Mouse (Mus musculus) frontal cortex, postnatal 14 days (tissue): ENCODE measurements around the gene Chaf1b.

Experiments
- DNase-seq, 2 experiments: peaks; one replicate each; pipeline ENCODE4 v3.0.0; 2022; ENCODE audit warnings: low spot score in 2 of 2

Gene Chaf1b

DNA sequence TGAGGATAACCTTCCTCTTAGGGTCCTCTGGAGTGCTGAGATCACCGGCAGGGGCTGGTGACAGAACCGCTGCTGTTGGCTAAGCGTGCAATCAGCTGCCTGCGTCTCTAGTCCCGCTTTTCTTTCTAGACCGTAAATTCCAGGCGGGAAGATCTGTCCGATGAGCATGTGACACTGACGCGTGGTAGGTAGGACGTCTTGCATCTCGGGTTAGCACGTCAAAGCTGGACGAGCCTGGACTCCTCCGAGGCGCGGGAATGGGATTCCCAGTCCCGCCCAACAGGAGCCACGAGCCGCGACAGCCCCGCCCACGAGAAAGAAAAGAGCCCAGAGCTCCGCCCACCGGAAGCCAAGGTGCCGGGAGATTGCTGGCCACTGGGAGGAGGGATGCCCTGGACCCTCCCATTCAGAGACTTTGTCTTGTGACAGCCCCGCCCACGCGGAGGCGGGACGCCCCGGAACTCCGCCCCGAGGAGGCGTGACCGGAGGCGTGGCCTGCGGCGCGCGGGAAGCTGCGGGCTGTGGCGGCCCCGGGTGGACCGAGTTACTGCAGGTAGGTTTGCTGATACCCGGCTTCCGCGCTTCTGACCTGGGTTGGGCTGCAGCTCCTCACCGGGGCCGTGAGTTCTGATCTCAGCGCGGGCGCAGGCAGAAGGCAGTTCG lies at the start of gene Chaf1b:
Gene Chaf1b, plus strand, starts transcription at position 479 of the 663 bp plus-strand sequence.
- peak; percentile 93 to 94 for DNase-seq

- DNase-seq = no peak
Observed at GRCm38 (mm10) chr16:93834076-93834475, 49.6 kb upstream of the Chaf1b start.

DNA sequence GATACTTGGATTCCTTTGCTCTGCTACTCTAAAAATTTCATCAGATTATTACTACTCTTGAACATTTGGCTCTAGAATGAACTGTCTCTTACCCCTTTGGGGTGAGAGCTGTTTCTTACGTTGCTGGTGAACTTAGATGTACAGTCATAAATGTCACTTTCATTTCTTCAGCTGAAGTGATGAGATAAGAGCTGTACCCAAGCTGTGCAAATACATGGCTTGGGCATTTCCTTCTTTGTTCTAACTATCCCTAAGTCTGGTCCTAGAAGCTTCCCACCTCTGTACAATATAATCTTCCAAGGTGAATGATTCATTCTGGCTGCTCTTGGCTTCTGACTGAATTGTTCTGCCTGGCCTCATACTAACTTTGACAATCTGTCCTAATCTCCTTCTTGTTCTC lies 44.7 kb upstream of the Chaf1b start:
- DNase-seq = no peak

GRCm38 (mm10) chr16:93850527-93850926 lies 33.2 kb upstream of the Chaf1b start:
- DNase-seq = no peak

DNA sequence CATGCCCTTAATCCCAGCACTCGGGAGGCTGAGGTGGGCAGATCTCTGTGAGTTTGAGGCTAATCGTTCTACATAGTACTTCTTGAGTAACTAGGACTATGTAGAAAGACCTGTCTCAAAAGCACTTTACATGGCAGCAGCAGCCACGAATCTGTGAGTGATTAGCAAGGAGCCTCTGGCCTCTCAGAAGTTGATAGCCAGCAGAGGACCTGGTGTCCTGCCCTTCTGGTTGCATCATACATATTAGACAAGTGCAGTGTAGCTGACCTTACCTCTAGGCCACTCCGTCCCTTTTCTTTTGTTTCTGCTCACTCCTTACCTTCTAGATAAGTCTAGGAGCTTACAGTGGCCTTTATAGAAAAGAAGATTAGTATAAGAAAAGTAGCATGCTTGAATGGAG lies 23.7 kb upstream of the Chaf1b start:
- no peak for DNase-seq

DNA sequence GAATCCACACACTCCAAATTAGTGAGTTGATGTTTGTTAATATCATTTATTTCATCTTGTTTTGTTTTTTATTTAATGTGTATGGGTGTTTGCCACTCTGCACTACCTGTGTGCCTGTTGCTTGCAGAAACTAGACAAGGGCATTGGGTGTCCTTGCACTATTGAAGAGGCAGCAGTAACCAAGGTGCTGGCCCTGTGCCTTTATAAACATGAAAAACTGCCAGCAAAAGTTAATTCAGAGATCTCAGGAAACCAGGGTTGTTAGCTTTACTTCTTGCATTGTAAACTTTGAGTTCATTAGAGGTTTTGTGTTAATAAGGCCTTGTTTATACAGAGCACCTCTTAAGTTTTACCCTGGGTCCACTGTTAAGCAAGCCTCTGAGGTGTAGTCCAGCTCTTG lies 23.0 kb upstream of the Chaf1b start:
- DNase-seq = no peak

DNA sequence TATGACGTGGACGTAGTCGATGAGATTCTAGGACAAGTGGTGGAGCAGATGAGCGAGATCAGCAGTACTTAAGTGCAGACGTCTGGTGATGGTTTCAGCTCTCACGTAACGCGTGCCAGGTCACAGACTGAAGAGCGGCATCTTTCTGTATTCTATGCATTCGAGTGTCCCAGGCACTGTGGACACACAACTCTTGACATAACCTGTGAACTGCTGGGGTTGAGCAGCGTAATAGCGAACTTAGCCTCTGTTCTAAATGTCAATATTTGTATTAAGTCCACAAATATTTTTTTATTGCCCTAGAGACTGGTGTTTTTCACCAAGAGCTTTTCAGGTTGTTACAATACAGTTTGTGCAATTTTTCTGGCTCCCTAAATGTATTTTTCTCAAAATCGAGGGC lies 8.9 kb upstream of the Chaf1b start:
- DNase-seq = no peak

GRCm38 (mm10) chr16:93877612-93878380 lies 5.9 kb upstream of the Chaf1b start:
- DNase-seq = no peak

GRCm38 (mm10) chr16:93884086-93884721 lies 503 bp downstream of the Chaf1b start:
- DNase-seq = peak in 1 of 2 experiments; percentile 9

GRCm38 (mm10) chr16:93884722-93885113 lies 1.0 kb downstream of the Chaf1b start:
- DNase-seq = no peak

- no peak for DNase-seq
Observed at GRCm38 (mm10) chr16:93888481-93888880, 4.8 kb downstream of the Chaf1b start.

DNA sequence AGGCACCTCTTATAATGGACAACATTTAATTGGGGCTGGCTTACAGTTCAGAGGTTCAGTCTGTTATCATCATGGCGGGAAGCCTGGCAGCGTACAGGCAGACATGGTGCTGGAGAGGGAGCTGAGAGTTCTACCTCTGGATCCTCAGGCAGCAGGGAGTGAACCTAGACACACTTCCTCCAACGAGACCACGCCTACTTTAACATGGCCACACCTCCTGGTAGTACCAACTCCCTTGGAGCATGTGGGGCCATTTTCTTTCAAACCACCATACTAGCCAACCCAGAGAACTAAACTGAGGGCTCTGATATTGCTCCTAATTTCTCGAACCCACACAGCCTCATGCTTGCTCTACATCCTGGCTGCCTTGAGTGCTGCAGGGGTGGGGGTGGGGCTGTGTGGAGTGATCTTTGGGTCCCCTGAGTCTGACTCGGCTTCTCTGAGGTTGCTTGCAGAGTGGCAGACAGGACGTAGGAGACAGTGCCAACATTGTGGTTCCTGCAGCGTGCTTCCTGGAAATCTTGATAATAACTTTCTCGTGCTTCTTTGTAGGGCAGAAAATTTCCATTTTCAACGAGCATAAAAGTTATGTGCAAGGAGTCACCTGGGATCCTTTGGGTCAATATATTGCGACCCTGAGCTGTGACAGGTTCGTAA lies 7.4 kb downstream of the Chaf1b start:
- no peak for DNase-seq

DNA sequence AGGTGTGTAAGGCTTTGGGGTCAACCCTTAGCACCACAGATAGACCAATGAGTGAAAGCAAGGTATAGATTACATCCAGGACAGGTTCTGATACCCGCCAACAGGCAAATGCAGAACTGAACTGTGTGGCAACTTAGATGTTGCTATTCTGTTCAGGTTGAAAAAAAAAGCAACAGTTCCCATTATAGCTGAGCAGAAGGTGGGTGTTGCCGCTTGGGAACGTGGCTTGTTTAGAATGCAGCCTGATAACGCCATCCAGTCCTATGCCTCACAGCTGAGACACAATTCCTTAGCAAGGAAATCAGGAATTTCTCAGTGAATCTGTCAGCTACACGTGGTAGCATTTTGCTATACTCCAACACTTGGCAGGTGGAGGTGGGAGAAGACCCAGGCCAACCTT lies 9.6 kb downstream of the Chaf1b start:
- DNase-seq = no peak

DNA sequence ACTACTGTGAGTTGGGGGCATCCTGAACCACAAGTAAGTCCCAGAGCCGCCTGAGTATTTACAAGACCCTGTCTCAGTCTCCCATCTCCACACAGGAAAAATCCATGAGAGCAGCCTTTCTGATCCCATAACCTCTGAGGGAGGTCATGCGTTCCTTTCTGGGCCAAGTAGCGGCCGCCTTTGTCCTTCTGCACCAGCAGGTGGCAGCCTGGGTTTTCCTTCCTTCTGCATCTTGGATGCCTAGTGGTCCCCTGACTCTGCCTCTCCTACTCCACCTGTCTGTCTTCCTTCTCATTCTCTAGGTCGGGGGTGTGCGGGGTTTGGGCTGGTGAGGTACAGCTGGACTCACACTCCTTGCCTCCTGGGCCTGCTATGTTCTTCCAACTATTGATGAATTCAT lies 19.3 kb downstream of the Chaf1b start:
- no peak for DNase-seq

DNA sequence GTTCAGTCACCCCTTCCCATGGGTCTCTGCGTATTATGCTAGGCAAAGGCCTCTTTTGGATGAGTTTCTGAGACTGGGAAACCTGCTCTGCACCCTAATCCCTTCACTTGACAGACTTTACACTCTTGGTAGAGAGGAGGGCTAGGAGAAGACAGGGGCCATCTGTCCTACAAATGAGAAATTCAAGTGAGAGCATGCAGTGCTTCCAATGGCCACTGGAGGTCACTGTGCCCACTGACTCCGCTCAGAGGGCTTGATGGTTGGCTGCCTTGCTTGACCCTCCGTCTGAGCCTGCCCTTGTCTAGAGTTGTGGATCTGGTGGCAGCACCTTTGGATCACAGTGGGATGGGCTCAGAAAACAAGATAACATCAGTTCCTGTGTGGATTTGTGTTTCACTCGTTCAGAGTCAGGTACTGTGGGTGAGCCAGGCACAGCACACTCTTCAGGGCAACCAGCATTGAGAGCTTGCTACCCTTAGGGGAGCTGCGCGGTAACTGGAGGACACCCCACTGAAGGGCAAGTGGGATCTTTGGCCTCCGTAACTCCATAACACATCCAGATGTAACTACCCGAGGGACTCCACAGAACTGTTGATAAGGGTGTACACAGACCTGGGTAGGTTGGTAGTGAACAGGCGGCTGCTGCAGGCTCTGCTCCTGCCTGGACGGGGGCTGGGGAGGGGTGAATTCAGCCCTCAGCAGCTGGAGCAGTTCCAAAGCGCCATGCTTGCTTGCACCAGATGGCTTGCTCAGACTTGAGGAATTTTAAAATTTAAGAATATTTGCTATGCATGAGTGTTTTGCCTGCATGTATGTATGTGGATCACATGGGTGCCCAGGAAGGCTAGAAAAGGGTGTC lies 22.7 kb downstream of the Chaf1b start:
- DNase-seq = peak in 1 of 2 experiments; percentile 70

GRCm38 (mm10) chr16:93907761-93908160 lies 24.1 kb downstream of the Chaf1b start:
- DNase-seq = no peak

DNA sequence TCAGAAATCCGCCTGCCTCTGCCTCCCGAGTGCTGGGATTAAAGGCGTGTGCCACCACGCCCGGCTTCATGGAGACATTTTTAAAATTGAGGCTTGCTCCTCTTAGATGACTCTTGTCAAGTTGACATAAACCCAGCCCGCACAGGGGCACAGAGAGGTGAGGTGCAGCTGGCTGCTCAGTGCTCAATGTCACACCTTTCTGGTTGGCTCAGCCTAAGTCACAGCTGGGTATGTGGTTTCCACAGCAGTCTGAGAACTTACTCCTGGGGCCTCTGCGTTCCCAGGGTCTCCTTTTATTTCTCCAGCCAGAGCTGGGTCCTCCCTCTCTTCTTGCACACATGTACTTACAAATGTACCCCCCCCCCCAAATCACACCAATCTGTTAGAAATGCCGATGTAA lies 24.5 kb downstream of the Chaf1b start:
- no peak for DNase-seq

DNA sequence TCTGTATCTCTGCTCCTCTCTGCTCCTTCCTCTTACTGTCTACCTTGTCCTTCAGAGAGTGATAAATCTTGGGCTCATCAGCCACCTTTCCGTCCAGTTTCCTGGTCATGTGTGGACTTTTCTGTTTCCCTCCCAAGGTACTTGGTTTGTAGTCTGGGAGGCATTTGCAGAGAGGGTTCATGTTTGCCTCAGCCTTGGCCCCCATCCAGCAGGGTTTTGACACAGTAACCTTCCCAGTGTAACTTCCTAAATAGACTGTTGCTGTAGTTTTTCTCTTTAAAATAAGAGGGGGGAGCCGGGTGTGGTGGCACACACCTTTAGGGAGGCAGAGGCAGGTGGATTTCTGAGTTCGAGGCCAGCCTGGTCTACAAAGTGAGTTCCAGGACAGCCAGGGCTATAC lies 26.2 kb downstream of the Chaf1b start:
- DNase-seq = no peak

- DNase-seq = no peak
Observed at GRCm38 (mm10) chr16:93910735-93911665, 27.3 kb downstream of the Chaf1b start.

- DNase-seq = no peak
Observed at GRCm38 (mm10) chr16:93912158-93912557, 28.5 kb downstream of the Chaf1b start.
